ENCODE assay signal across 21 mouse cellular contexts in genomic region chr19:56355201-56355600, GRCm38 (mm10). TPM values are rescaled to one million over a fixed set of nuclear protein-coding genes. Genes with fewer than 3 reads are reported as not detected.
DNase-seq lines count a peak whose midpoint lies in the region; ATAC-seq and TF ChIP-seq lines count a peak whose summit lies in the region.
"Had no signal": no experiment of that assay in that cellular context is flagged by ENCODE, and none has a peak within 500 bp of the region (broad histone marks: within the 10 kb centered on the region; RNA-seq: fewer than 3 reads in every experiment).

No protein-coding gene starts in this region.

- intact Hi-C loops in gastrocnemius, adult 2 months (cut with DNase I), result no loop called here
- intact Hi-C loops in heart, postnatal 14 days (cut with DNase I), result no loop called here

- no peaks in the 10 kb centered on the region for H3K36me3 ChIP-seq in embryonic facial prominence, embryonic 13.5 days
- H3K36me3 ChIP-seq in embryonic facial prominence, embryonic 10.5 days (replicated peaks), result no peaks in the 10 kb centered on the region
- H3K36me3 ChIP-seq in heart, embryonic 12.5 days, result peaks cover 42% of the 10 kb centered on the region
- H3K36me3 ChIP-seq: G1E had no signal

- WGBS in embryonic facial prominence, embryonic 13.5 days, result 79% methylated on average over 12 of the region's 12 CpGs
- WGBS in embryonic facial prominence, embryonic 10.5 days, result 84% methylated on average over 12 of the region's 12 CpGs
- WGBS in heart, embryonic 12.5 days, result 80% methylated on average over 12 of the region's 12 CpGs

- H3K27ac ChIP-seq in embryonic facial prominence, embryonic 13.5 days, result no peak overlapping the region
- no peak overlapping the region for H3K27ac ChIP-seq in embryonic facial prominence, embryonic 10.5 days (replicated peaks)
- peak overlapping the region; percentile 13; the same call in 1 of the 2 replicates for H3K27ac ChIP-seq in gastrocnemius, adult 2 months
- no peak overlapping the region for H3K27ac ChIP-seq in heart, embryonic 12.5 days (ENCODE audit: poor library complexity, severe bottlenecking)

- DNase-seq in embryonic facial prominence, embryonic 10.5 days (ENCODE audit: low spot score), result no peak
- peak; percentile 17 for DNase-seq in gastrocnemius, adult 2 months
- DNase-seq in gastrocnemius, adult 8-10 months (ENCODE audit: low spot score in 2 of 2), result no peak
- DNase-seq in heart, adult 11 months, result peak; percentile 85
- DNase-seq in heart, adult 9 months (ENCODE audit: low spot score in 2 of 2), result no peak
- no peak for DNase-seq in heart, postnatal 14 days
- DNase-seq: adrenal gland, adult 2 months; adrenal gland, adult 8-10 months; adrenal gland, postnatal 10 days; adrenal gland, postnatal 14 days; adrenal gland, postnatal 25 days; adrenal gland, postnatal 36 days; B cell, adult 2 months; cerebellum, adult 11 months; cerebellum, adult 11-12 months had no signal

- H3K9me3 ChIP-seq in embryonic facial prominence, embryonic 13.5 days, result no peaks in the 10 kb centered on the region
- 0 out of 2 replicates have a peak, but pooled peaks cover 3% of the 10 kb centered on the region for H3K9me3 ChIP-seq in embryonic facial prominence, embryonic 10.5 days
- H3K9me3 ChIP-seq in heart, embryonic 12.5 days (replicated peaks), result peaks cover 9% of the 10 kb centered on the region

- H3K4me1 ChIP-seq in embryonic facial prominence, embryonic 13.5 days, result no peaks in the 10 kb centered on the region
- peaks cover 4% of the 10 kb centered on the region for H3K4me1 ChIP-seq in embryonic facial prominence, embryonic 10.5 days
- H3K4me1 ChIP-seq in heart, embryonic 12.5 days (replicated peaks), result peaks cover 20% of the 10 kb centered on the region

- H3K4me3 ChIP-seq in embryonic facial prominence, embryonic 13.5 days, result no peak overlapping the region
- no peak overlapping the region for H3K4me3 ChIP-seq in embryonic facial prominence, embryonic 10.5 days
- no peak overlapping the region for H3K4me3 ChIP-seq in gastrocnemius, adult 2 months
- no peak overlapping the region for H3K4me3 ChIP-seq in heart, embryonic 12.5 days

- TF ChIP-seq CTCF in gastrocnemius, adult 2 months (IDR thresholded peaks at IDR 0.05), result no peak

- no peak overlapping the region for H3K4me2 ChIP-seq in embryonic facial prominence, embryonic 13.5 days
- no peak overlapping the region for H3K4me2 ChIP-seq in heart, embryonic 12.5 days

- no peaks in the 10 kb centered on the region for H3K27me3 ChIP-seq in embryonic facial prominence, embryonic 13.5 days
- no peaks in the 10 kb centered on the region; the same call in 1 of the 2 replicates for H3K27me3 ChIP-seq in embryonic facial prominence, embryonic 10.5 days (replicated peaks; ENCODE audit: low read depth, poor library complexity, severe bottlenecking)
- H3K27me3 ChIP-seq in heart, embryonic 12.5 days (replicated peaks), result no peaks in the 10 kb centered on the region
- H3K27me3 ChIP-seq: Patski had no signal

- ATAC-seq in embryonic facial prominence, embryonic 13.5 days (ENCODE audit: insufficient number of reproducible peaks, insufficient read depth, low FRiP score, low TSS enrichment, low read depth), result peak; percentile 20; the same call in 1 of the 2 replicates
- ATAC-seq in heart, embryonic 12.5 days (ENCODE audit: insufficient number of reproducible peaks, low FRiP score), result 0 out of 2 replicates have a peak, but pooled peaks have one; percentile 11
- ATAC-seq: activated CD4-positive, CD25-positive, alpha-beta regulatory T cell, adult 4 months; CD4-positive, CD25-positive, alpha-beta regulatory T cell, adult 4 months; Patski had no signal

- no peak overlapping the region for H3K9ac ChIP-seq in embryonic facial prominence, embryonic 13.5 days
- no peak overlapping the region for H3K9ac ChIP-seq in heart, embryonic 12.5 days

RNA-seq across cellular contexts. Expression of gene Nrap, which starts 34.6 kb away (rescaled TPM):
- 0.10 and 0.65 TPM in 2 replicates for polyA plus RNA-seq in embryonic facial prominence, embryonic 13.5 days (2015; fragmentation: Nextera tagmentation; extraction: Ambion mirVana)
- polyA plus RNA-seq in embryonic facial prominence, embryonic 10.5 days (2016; fragmentation: Nextera tagmentation; extraction: Ambion mirVana), result 0.07 and 0.11 TPM in 2 replicates
- 100 to 1,000 TPM; 675 to 914 TPM for total RNA-seq in gastrocnemius, adult 2 months (2021)
- 100 to 1,000 TPM; 779 to 919 (median 871) TPM for total RNA-seq in gastrocnemius, adult 8-10 months (2022)
- polyA plus RNA-seq in heart, embryonic 12.5 days (2016; fragmentation: Nextera tagmentation; extraction: Ambion mirVana), result 23.2 and 26.3 TPM in 2 replicates
- total RNA-seq in heart, postnatal 14 days (2021), result 100 to 1,000 TPM; 219 to 250 TPM
- total RNA-seq: adrenal gland, adult 2 months had no signal
- polyA plus RNA-seq: activated CD4-positive, CD25-positive, alpha-beta regulatory T cell, adult 4 months; adrenal gland, adult 2 months had no signal

RNA-seq across cellular contexts. Expression of gene Casp7, which starts 41.7 kb away (rescaled TPM):
- 29.1 and 29.6 TPM in 2 replicates for polyA plus RNA-seq in embryonic facial prominence, embryonic 13.5 days (2015; fragmentation: Nextera tagmentation; extraction: Ambion mirVana)
- polyA plus RNA-seq in embryonic facial prominence, embryonic 10.5 days (2016; fragmentation: Nextera tagmentation; extraction: Ambion mirVana), result 15.9 and 17.8 TPM in 2 replicates
- total RNA-seq in gastrocnemius, adult 2 months (2021), result 1 to 10 TPM; 2.4 to 4.9 TPM
- total RNA-seq in gastrocnemius, adult 8-10 months (2022), result 1 to 10 TPM; 3.1 to 5.9 (median 4.7) TPM
- 31.6 and 33.9 TPM in 2 replicates for polyA plus RNA-seq in heart, embryonic 12.5 days (2016; fragmentation: Nextera tagmentation; extraction: Ambion mirVana)
- 10 to 100 TPM; 16.3 to 17.6 TPM for total RNA-seq in heart, postnatal 14 days (2021)

Comparison
In these comparisons a context has a peak if more than half of its experiments do, and no peak if none do; other contexts are left out.
1. DNase-seq: peak in gastrocnemius, adult 2 months (single experiment) and heart, adult 11 months (single experiment); none in embryonic facial prominence, embryonic 10.5 days (single experiment), gastrocnemius, adult 8-10 months (0 of 2), heart, adult 9 months (0 of 2) and heart, postnatal 14 days (0 of 2).